Mouse (Mus musculus): ENCODE data around the gene Frmd4a. TPM values are rescaled to one million over a fixed set of nuclear protein-coding genes. Genes with fewer than 3 reads are reported as not detected.
"Not testable (repeated sequence)": the region's sequence is repeated elsewhere in the genome, so short reads cannot be mapped to it uniquely, and the experiment has no call there.

Gene Frmd4a
- total RNA-seq, 2 experiments from 2014 or later: 10.8 to 14.2 TPM

DNA sequence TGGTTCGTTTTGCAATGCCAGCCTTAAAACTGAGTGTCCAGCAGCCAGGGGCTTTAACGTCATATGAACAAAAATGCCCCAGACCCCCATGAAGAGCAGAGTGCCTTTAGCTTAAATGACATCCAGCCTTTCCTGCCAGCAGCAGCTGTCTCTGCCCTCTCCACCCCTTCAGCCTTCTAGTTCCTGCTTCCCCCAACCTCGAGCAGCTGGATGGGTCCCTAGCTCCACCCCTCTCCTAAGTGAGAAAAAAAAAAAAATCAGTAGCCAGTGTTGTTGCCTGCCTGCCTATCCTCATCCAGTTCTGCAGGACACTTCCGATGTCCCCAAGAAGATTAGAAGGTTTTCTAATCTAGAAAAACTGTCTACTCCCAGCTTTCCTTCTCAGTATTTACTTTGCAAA, 539.5 kb downstream of the Frmd4a start:
- intact Hi-C loops (cut with DNase I; ENCODE audit: low total_unique reads): no loop called here
- peak; percentile 49 for DNase-seq

DNA sequence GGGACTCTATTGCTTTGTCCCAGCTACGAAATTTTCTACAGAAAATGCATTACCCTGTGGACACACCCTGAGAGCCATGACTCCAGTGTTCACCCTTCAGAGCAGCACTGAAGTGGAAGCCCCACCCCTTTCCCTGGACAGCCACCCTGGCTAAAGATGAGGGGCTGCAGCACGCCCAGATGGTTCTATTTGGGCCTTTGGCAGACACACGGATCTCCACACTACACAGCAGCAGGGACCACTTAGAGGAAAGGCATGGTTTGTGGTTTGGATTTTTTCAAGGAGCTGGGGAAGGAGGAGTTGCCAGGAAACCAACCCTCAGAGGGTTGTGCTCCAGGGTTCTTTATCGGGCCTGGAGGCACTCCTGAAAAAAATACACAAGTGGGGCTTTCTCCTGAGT, 539.9 kb downstream of the Frmd4a start:
- intact Hi-C loops (cut with DNase I; ENCODE audit: low total_unique reads): no loop called here
- DNase-seq: peak; percentile 42

DNA sequence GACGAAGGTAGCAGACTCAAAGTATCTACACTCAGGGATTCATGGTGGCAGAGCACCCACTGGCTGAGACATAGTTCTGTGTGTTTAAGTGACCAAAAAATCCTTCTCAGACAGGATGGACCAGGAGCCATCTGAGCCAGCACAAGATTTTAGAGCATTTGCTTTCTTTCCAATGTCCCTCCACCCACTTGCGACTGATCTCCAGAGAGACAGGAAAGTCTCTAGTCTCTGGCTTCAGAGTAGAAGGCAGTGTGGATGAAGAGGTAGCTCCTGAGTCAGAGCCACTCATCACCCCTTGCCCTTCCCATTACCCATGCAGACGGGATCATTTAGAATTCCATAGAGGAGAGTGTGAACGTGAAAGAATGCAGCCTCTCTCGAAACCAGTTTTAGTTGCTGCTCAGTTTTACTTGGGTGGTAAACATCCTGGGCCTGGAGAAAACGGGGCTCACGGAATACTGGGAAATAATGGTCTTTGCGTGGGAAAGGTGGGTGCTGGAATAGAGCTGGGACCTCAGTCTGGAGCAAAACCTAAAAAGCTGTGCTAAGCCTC, 541.2 kb downstream of the Frmd4a start:
- no peak for DNase-seq
- intact Hi-C loops (cut with DNase I; ENCODE audit: low total_unique reads): no loop called here

DNA sequence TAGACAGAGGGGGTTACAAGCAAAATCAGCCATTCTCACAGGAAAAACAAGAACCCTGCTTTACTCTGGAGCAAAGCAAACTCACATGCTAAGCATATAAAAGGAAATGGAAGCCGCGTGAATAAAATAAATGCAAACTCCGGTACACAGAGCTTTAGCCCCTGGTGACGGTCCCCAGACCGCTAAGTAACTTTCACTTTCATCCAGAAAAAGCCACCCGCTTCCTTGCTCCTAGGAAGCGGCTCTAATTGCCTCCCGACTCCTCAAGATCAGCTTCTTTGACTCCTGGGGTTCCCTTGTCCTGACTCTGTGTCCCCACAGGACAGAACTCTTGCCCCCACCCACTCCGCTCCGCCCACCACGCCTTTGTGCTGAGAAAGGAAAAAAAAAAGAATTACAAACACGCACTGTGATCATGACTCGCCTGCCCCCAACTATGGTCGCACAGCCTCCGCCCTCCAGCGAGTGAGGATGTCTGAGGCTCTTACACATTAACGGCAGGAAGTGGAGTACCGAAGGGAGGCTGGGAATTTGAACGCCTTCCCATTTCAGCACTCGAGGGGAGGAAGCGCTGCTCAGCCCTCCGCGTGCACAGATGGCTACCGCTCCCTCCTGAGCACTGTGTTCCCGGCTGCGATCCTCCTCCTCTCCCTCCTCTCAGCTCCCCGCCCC, 541.8 kb downstream of the Frmd4a start:
- intact Hi-C loops (cut with DNase I; ENCODE audit: low total_unique reads): no loop called here
- DNase-seq: peak; percentile 87

DNA sequence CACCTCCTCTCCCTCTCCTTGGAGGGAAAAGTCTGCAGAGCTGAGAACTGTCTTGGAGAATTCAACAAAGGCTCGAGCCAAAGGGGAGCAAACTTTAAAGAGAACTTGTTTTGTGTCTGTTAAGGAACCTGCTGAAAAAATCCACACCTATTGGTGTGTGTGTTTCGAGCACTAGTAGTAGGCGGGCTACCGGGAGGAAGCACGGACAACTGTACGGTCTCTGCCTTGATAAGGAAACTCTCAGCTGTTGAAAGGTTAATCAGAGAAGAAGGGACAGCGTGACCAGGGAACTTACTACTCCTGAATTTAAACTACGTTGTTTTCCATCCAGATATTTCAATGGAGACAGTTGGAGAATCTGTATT, 542.3 kb downstream of the Frmd4a start:
- DNase-seq: no peak
- intact Hi-C loops (cut with DNase I; ENCODE audit: low total_unique reads): no loop called here

DNA sequence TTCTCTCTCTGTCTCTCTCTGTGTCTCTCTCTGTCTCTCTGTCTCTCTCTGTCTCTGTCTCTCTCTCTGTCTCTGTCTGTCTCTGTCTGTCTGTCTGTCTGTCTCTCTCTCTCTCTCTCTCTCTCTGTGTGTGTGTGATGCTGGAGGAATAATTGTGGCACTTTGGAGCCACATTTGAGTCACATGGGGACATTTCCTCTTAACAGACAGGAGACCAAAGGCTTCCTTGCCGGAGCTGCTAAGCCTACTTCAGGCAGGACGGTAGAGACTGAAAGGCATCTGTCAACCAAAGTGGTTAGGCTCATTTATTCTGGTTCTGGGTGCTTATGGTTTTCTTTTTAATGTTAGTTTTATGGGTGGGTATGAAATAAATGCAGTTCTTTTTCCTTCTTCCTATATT, 543.0 kb downstream of the Frmd4a start:
- intact Hi-C loops (cut with DNase I; ENCODE audit: low total_unique reads); DNase-seq: not testable (repeated sequence)

DNA sequence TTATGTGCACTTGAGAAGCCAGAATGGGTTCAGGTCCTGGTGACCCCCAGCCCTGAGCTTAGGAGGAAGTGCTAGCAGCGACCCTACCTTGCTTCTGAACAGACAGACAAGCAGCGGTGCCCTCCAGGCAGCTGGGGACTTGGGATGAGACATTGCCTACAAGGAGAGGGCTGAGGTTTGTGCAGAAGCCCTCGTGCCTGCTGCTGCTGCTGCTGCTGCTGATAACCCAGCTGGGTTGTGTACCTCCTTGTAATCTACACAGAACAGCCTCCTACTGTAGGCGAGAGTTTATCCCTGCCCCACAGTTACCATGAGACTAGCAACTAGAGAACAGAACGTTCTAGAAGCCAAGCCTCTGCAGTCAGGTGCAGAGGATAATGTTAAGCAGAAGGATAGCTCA, 543.7 kb downstream of the Frmd4a start:
- no peak for DNase-seq
- intact Hi-C loops (cut with DNase I; ENCODE audit: low total_unique reads): no loop called here

DNA sequence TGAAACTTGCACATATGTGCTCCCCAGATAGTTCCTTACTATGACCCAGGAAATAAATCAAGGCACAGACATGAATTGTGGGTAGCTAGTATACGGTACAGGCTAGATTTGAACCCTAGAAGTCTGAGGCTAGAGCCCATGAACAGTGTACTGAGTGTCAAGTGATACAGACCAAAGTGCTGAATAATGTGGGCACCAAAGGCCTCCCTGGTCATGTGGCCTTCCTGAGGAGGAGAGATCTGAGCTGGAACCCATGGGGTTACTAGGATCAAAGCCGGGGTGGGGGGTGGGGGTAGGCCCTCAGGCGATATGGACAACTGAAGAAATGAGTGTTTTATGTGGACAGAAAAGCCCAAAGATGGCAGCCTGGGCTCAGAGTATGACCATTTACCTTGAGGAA, 544.9 kb downstream of the Frmd4a start:
- intact Hi-C loops (cut with DNase I; ENCODE audit: low total_unique reads): no loop called here
- DNase-seq: no peak

DNA sequence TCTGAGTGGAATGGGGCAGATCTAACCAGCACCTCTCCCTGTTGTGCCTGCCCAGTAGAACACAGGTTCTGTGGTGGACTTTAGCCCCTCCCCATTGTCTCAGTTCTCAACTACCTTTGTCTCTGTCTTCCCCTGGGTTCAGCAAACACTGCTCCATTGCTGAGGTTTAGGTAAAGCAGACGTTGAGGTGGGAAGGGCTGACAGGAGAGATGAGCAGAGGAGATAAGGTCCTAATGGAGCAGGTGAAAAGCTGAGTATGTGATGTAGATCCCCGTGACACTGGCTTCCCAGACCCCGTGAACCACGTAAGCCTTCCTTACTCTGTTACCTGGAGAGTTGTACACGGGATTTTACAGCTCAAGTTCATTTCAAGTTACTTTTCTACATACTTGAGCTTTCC, 545.3 kb downstream of the Frmd4a start:
- intact Hi-C loops (cut with DNase I; ENCODE audit: low total_unique reads): no loop called here
- no peak for DNase-seq

DNA sequence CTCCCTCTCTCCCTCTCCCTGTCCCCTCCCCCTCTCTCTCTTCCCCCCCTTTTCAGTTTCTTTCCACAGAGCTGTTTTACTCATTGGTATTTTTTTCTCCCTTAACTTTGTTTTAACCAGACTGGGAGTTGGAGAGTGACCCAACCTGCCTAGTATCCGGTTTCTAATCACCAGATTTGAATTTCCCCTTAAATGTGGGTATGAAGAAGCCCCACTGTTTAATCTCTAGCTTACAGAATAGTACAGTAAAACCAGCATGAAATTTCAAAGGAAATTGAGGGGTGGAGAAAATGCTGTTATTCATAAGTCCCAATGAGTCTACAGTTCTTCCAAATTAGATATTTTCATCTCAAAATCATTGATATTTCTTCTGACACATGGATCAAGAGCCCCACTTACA, 545.8 kb downstream of the Frmd4a start:
- intact Hi-C loops (cut with DNase I; ENCODE audit: low total_unique reads): no loop called here
- DNase-seq: no peak

DNA sequence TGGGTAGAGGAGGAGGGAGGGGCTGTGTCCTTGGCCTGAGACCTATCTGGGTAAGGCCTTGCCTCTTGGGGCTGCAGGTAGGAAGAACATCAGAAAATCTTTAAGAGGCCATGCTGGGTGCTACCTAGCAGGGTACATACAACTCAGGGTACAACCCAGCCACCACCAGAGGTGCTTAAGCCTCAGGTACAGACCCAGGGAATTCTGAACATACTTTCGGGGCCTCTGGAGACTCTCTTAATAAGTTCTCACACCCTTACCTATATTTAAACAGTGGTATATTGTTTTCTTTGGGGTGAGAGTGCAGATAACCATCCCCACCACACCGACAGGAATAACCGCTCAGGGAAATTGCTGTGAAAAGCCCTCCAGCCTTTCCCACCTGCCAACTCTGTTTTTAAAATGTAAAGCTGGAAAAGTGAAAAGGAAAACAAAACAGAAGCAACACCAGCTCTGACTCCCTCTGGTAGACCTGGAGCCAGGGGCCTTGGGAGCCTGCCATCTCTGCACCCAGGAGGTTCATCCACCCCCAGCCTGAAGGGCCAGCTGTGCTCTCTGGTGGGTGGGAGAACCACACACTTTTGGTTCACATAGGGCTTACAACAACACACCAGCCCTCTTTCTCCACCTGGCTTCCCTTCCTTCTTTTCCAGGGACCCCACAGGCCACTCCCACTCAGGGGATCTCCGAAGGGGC, 548.9 kb downstream of the Frmd4a start:
- intact Hi-C loops (cut with DNase I; ENCODE audit: low total_unique reads): no loop called here
- no peak for DNase-seq

DNA sequence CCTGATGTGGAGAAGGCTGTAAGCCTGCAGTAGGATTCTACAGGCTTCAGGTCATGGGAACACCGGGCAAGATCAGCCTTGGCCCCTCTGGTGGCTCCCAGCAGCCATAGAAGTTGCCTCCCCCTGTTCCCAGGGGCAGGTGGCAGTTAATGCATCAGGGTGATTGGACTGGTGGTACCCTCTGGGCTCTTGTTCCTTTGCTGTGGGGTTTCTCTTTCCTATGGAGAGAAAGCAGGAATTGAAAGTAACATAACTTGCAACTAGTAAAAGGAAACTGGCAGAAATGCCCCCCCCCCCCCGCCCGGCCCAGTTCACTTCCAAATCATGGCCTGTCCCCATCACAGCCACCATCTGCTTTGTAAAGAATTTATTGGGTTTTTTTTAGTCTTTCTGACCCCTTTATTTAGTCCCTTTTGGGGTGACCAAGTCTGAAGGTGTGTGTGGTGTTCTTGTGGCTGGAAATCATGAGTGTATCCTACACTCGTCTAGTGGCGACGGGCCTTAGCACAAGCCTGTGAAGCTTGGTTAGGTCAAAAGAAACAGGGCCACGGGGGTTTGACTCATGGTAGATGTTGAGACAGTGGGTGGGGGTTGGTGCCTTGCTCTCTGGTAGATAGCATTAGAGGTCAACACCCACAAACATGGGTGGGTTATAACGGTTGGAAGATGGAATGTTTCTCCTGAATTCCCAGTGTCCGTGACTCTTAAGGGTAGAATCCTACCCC, 549.6 kb downstream of the Frmd4a start:
- DNase-seq: no peak
- intact Hi-C loops (cut with DNase I; ENCODE audit: low total_unique reads): no loop called here

DNA sequence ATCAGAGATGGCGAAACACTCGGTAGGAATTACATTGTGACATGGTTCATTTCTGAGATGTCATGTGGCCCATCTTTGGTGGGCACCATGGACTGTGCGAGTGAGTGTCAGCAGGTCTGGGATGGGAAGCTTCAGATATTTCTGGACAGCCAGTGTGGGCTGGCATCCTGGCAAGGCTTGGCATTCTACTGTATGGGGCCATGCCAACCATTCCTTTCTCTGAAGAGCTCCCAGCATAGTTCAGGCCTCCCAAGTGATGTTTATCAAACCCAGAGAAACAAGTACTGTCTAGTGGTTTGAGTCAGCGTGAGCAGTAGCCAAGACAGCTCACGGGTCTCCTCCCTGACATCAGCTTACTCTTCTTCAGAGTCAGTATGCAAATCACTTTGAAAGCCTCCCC, 551.5 kb downstream of the Frmd4a start:
- intact Hi-C loops (cut with DNase I; ENCODE audit: low total_unique reads): no loop called here
- DNase-seq: peak; percentile 36

DNA sequence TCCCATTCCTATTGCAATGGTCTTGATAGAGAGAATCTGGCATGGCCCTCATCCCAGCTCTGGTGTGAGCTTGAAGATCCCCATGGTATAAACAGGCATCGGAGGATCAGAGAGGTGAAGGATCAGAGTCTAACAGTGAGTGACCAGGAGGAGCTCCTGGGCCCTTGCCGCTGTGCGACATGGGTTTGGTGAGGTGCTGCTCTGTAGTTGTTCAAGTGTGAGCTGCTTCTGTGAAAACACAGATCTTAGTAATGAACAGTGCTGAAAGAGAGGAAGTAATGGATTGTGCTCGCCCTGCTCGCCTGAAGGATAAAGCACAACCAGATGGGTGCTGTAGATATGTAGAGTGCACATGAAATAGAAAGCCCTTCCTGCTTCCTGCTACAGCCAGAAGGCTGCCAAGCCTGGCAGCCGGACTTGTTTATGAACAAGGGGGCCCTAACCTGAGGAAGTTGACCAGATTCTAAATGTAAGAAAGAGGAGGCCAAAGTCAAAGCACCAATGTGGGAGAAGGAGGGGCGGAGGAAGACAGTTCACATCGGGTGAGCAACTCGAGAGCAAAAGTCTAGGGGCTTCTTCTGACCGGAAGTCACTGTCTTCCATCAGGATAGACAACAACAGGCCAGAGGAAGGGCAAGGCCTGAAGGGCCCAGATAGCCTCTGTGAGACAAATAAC, 552.8 kb downstream of the Frmd4a start:
- DNase-seq: no peak
- intact Hi-C loops (cut with DNase I; ENCODE audit: low total_unique reads): no loop called here

DNA sequence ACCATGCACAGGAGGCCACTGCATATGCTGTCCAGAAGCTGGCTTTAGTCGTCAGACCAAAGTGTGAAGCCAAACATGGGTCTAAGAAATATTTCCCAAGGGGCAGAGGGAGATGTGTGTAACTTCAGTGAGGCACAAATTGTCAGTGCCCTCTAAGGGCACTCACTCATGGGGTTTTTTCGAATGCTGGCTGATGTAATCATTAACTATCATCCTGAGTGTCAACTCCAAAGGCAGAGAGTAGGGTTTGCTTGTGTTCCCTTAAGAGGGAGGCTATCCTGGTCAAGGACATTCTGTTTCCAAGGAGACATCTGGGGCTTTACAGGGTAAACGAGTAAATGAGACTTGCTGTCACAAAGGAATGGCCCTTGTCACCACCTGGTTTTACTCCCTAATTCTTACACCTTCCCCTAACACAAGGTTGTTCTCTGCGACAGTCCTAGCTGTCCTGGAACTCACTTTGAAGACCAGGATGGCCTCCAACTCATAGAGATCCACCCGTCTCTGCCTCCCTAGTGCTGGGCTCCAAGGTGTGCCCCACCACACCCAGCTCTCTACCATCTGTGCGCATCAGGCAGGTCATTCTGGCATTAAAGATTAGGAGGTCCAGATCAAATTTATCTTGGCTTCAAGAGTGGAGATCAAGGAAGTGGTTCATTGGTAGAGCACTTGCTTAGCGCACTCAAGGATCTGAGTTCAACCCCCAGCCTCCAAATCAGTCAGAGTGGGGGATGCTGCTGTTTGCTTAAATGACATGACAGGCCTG, 555.2 kb downstream of the Frmd4a start:
- intact Hi-C loops (cut with DNase I; ENCODE audit: low total_unique reads): no loop called here
- DNase-seq: no peak

DNA sequence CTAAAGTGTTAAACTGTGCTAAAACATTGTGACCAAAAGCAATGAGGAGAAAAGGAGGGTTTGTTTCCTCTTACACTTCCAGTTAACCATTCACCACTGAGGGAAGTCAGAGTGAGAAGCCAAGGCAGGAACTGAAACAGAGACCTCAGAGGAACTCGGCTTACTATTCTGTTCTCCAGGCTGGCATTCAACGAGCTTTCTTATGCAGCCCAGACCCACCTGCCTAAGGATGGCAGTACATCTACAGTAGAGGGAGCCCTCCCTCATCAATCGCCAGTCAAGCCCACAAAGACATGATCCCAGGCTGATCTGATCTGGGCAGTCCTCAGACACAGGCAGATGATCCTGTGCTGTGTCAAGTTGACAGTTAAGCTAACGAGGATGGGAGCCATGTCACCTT, 555.9 kb downstream of the Frmd4a start:
- intact Hi-C loops (cut with DNase I; ENCODE audit: low total_unique reads): no loop called here

DNA sequence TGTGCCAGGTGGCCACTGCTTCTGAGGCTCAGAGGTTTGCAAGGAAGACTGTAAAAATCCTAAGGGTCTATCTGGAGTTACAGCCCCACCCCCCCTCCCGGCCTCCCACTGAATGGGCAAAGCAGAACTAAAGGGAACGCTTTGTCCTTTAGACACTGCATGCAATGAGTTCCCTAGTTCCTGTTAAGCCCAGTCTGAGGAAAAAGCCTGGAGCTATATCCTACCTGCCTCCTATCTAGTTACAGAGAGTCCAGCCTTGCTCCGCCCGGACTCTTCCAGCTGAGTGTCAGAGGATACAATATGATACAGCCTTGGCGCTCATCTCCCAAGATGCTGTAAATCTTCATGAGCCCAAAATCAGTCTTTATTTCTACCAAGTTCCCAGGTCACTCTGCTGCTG, 556.7 kb downstream of the Frmd4a start:
- no peak for DNase-seq
- intact Hi-C loops (cut with DNase I; ENCODE audit: low total_unique reads): no loop called here

More for the DNA sequence above, 555.9 kb downstream of the Frmd4a start:
- no peak for DNase-seq

DNA sequence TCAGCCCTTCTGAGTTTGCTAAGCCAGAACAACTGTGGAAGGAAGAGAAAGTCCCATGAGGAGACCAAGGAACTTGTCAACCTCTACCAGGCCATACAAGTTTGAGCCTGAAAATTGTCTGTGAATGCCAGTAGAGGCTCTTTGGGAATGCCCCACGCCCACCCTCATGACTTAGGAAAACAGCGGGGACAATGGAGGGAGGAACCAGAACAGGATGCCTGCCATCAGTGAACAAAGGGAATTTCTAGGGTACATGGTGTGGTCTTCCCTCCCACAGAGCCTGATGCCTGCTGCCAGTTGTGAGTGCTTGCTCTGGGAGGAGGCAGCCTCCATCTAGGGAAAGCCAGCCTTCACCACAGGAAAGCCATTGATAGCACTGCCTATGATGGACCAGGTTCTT, 557.6 kb downstream of the Frmd4a start:
- intact Hi-C loops (cut with DNase I; ENCODE audit: low total_unique reads): no loop called here
- DNase-seq: no peak

DNA sequence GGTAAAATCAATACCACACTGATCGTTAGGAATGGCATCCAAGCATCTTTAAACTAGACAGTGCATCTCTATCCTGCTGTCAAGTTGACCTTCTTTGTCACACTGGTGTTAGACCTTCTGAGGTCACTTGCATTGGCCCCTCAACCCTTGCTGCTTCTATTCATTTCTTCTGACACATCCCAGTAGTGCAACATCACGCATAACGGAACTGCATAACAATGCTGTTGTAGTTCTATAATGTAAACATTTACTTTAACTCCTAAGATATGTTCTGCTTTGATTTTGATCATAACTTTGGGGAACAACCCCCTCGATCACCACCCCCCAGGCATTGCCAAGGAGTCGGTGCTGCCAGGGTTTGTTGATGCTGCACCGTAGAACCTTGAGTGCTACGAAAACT, 558.5 kb downstream of the Frmd4a start:
- intact Hi-C loops (cut with DNase I; ENCODE audit: low total_unique reads): no loop called here
- DNase-seq: no peak
